Mouse (Mus musculus): ENCODE measurements around the gene Nrde2. TPM values are rescaled to one million over a fixed set of nuclear protein-coding genes. Genes with fewer than 3 reads are reported as not detected.

Gene Nrde2
- total RNA-seq, 2 experiments from 2014 or later: 8.9 to 14.8 TPM

DNA sequence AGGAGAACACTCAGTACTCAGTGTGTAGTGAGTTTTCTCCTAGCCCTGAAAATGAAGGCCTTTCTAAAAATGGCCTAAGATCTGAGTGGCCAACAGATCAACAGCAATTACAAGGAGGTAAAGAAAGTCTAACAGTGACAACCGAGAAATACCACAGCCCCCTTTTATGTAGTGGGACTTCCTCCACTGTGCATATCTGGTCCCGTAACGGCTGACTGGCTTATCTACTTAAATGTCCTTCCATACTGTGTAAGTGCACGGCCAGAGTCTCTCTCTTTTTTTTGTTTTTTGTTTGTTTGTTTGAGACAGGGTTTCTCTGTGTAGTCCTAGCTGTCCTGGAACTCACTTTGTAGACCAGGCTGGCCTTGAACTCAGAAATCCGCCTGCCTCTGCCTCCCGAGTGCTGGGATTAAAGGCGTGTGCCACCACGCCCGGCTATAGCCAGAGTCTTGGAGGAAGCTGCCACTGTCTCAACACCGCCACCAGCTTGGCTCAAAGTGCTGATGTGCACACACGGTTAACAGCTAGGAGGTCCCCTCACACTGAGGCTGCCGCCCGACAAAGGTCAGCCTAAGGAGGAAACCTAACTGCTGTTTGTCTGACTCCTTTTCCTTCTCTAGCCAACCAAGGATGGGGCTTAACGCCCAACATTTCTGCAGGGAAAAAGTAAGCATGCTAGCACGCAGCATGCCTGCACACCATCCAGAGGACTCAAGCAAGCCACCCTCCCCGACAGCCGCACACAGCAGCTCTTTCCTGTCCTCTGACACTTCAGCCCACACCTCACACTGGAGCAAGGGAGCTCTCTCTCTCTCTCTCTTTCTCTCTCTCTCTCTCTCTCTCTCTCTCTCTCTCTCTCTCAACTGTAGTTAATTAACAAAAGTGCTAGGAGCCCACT lies 32.2 kb downstream of the Nrde2 start:
- no peak for DNase-seq (ENCODE audit: low spot score in 2 of 2)

- no peak for DNase-seq (ENCODE audit: low spot score in 2 of 2)
These were observed 34.3 kb downstream of the Nrde2 start for GRCm38 (mm10) chr12:100124913-100125798.

- DNase-seq (ENCODE audit: low spot score in 2 of 2): no peak
These were observed 36.0 kb downstream of the Nrde2 start for GRCm38 (mm10) chr12:100123476-100123875.

GRCm38 (mm10) chr12:100122921-100123381 lies 36.5 kb downstream of the Nrde2 start:
- peak; percentile 36 to 38 for DNase-seq (ENCODE audit: low spot score in 2 of 2)

GRCm38 (mm10) chr12:100115982-100116381 lies 43.5 kb downstream of the Nrde2 start:
- DNase-seq (ENCODE audit: low spot score in 2 of 2): no peak

- peak; percentile 67 to 70 for DNase-seq (ENCODE audit: low spot score in 2 of 2)
These were observed 49.3 kb downstream of the Nrde2 start, which contains the start of gene Psmc1 for GRCm38 (mm10) chr12:100109986-100110696. Psmc1 (plus strand) TSS chr12:100110154.

GRCm38 (mm10) chr12:100107436-100107835 lies 52.0 kb downstream of the Nrde2 start:
- no peak for DNase-seq (ENCODE audit: low spot score in 2 of 2)

DNA sequence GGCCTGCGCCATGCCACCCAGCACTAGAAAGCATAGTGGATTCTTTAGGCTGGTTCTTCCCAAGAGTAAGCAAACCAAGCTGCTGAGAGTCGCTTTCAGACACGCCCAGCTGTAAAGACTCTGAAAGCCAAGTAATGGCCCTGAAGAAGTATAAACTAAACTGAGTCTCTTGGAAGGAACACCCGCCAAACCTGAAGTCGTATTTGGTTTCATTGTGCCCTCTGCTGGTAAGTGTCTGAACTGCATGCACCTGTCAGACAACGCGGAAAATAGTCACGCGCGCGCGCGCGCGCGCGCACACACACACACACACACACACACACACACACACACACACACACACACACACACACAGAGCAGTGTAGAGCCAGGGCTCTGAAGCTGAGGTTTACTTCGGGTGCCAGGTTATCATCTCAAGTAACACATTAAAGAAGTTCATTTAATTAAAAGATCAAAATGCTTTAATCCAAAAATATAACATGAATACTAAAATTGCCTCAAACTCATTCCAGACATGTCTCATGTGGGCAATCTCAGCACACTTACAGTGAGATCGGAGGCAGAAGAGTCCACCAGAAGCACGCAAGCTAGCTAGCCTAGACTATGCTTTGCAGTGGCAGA lies 53.1 kb downstream of the Nrde2 start:
- peak; percentile 67 to 73 for DNase-seq (ENCODE audit: low spot score in 2 of 2)

- DNase-seq (ENCODE audit: low spot score in 2 of 2): no peak
These were observed 54.9 kb downstream of the Nrde2 start for GRCm38 (mm10) chr12:100104530-100104929.

GRCm38 (mm10) chr12:100101651-100102050 lies 57.8 kb downstream of the Nrde2 start:
- no peak for DNase-seq (ENCODE audit: low spot score in 2 of 2)

GRCm38 (mm10) chr12:100100707-100101030 lies 58.8 kb downstream of the Nrde2 start:
- no peak for DNase-seq (ENCODE audit: low spot score in 2 of 2)

GRCm38 (mm10) chr12:100099971-100100706 lies 59.3 kb downstream of the Nrde2 start:
- no peak for DNase-seq (ENCODE audit: low spot score in 2 of 2)

DNA sequence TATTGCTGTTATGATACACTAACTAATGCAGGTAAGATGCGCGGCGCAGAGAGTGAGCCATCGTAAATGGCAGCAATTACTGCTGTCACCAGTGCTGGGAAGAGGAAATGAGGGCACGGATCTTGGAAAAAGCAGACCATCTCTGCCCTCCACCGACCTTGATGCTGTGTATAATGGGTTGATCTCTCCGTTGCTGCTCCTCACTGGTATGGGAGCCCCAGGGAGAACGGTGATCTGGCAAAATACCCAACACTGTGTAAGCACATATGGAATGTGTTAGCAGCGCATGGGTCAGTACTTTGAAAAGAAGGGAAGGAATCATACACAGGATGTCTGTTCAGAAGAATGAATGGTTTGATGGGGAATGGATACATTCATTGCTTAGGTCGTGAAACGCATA lies 66.4 kb downstream of the Nrde2 start:
- no peak for DNase-seq (ENCODE audit: low spot score in 2 of 2)

GRCm38 (mm10) chr12:100090750-100091149 lies 68.7 kb downstream of the Nrde2 start:
- DNase-seq (ENCODE audit: low spot score in 2 of 2): no peak

- DNase-seq (ENCODE audit: low spot score in 2 of 2): no peak
These were observed 70.2 kb downstream of the Nrde2 start for GRCm38 (mm10) chr12:100089265-100089664.

GRCm38 (mm10) chr12:100088026-100088425 lies 71.4 kb downstream of the Nrde2 start:
- DNase-seq (ENCODE audit: low spot score in 2 of 2): no peak

DNA sequence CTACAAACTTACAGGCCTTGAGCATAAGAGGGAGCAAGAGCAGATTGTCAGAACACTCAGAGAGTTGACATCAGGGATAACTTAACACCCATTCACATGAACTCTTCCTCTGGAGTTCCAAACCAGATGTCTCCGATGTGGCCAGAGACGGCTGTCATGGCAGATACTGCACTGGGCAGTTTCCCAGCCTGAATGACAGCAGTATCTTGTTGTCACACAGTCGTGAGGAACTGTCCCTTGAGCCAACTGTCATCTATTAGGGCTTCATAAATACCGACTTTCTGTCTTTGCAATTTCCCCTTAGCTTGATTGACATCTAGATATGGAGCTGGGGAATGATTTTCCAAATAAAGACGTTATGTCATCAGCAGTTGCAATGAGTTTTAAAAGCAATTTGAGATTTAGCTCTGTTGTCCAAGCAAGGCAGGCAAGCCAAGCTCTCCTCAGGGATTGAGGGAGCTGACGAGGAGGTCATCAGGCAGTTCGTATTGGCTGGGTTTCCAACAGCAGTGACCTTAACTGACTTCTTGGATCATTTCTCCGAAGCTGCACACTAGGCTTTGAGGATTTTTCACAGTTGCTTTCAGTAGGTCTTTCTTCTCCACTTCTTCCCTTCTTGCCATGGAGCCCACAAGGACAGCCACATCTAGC lies 79.7 kb downstream of the Nrde2 start:
- DNase-seq (ENCODE audit: low spot score in 2 of 2): no peak

- DNase-seq (ENCODE audit: low spot score in 2 of 2): no peak
These were observed 83.7 kb downstream of the Nrde2 start for GRCm38 (mm10) chr12:100075715-100076114.
